Mouse (Mus musculus) heart, adult 11 months (tissue): ENCODE measurements around the gene Amdhd2.

Experiments used
- DNase-seq: peaks from one replicate; pipeline ENCODE4 v3.0.0; 2022

Amdhd2 gene

GRCm38 (mm10) chr17:24197032-24197824 is 33.7 kb upstream of the Amdhd2 start:
- DNase-seq, result no peak

GRCm38 (mm10) chr17:24195349-24195748 is 31.8 kb upstream of the Amdhd2 start:
- no peak for DNase-seq

- DNase-seq, result no peak
Observed at GRCm38 (mm10) chr17:24193769-24194168, 30.2 kb upstream of the Amdhd2 start.

GRCm38 (mm10) chr17:24193268-24193667 is 29.7 kb upstream of the Amdhd2 start:
- no peak for DNase-seq

GRCm38 (mm10) chr17:24192848-24193247 is 29.3 kb upstream of the Amdhd2 start:
- DNase-seq, result no peak

GRCm38 (mm10) chr17:24191481-24191880 is 27.9 kb upstream of the Amdhd2 start:
- DNase-seq, result no peak

- DNase-seq, result no peak
Observed at GRCm38 (mm10) chr17:24190934-24191333, 27.4 kb upstream of the Amdhd2 start.

- DNase-seq, result no peak
Observed at GRCm38 (mm10) chr17:24174259-24174658, 10.7 kb upstream of the Amdhd2 start.

GRCm38 (mm10) chr17:24173423-24173822 is 9.9 kb upstream of the Amdhd2 start:
- no peak for DNase-seq

- peak; percentile 95 for DNase-seq
Observed at GRCm38 (mm10) chr17:24171738-24172137, 8.2 kb upstream of the Amdhd2 start.

- DNase-seq, result peak; percentile 94
Observed at GRCm38 (mm10) chr17:24170729-24171128, 7.2 kb upstream of the Amdhd2 start.

GRCm38 (mm10) chr17:24170125-24170524 is 6.6 kb upstream of the Amdhd2 start:
- DNase-seq, result peak; percentile 91

- DNase-seq, result peak; percentile 100
Observed at GRCm38 (mm10) chr17:24169317-24170065, 5.9 kb upstream of the Amdhd2 start, which contains the start of gene Atp6v0c. Gene Atp6v0c (minus strand): TSS chr17:24169702.

GRCm38 (mm10) chr17:24168590-24169277 is 5.2 kb upstream of the Amdhd2 start:
- peak; percentile 98 for DNase-seq

GRCm38 (mm10) chr17:24167891-24168505 is 4.4 kb upstream of the Amdhd2 start:
- DNase-seq, result peak; percentile 93

- no peak for DNase-seq
Observed at GRCm38 (mm10) chr17:24167120-24167519, 3.6 kb upstream of the Amdhd2 start.

GRCm38 (mm10) chr17:24164566-24165259 is 1.1 kb upstream of the Amdhd2 start:
- peak; percentile 97 for DNase-seq

GRCm38 (mm10) chr17:24162584-24163175 is 886 bp downstream of the Amdhd2 start:
- peak; percentile 96 for DNase-seq

GRCm38 (mm10) chr17:24161466-24161865 is 2.1 kb downstream of the Amdhd2 start:
- DNase-seq, result no peak

GRCm38 (mm10) chr17:24157526-24157925 is 6.0 kb downstream of the Amdhd2 start:
- DNase-seq, result peak; percentile 88

GRCm38 (mm10) chr17:24157121-24157520 is 6.4 kb downstream of the Amdhd2 start:
- peak; percentile 82 for DNase-seq

- peak; percentile 87 for DNase-seq
Observed at GRCm38 (mm10) chr17:24156394-24156793, 7.2 kb downstream of the Amdhd2 start.
